Mouse (Mus musculus): ENCODE measurements at regions not wholly inside any gene's neighbourhood (a gene's known extent, or its start where the extent isn't known, plus 50 kb on each side); places are given as distances from the start of the nearest gene placed in this dataset.

- no peak for DNase-seq (ENCODE audit: low read depth, low spot score)
These were observed 514.1 kb upstream of the Zfp462 start for GRCm38 (mm10) chr4:54430789-54431188.

GRCm38 (mm10) chr4:54460596-54460995 is 484.3 kb upstream of the Zfp462 start:
- no peak for DNase-seq (ENCODE audit: low read depth, low spot score)

- DNase-seq (ENCODE audit: low read depth, low spot score): no peak
These were observed 475.7 kb upstream of the Zfp462 start for GRCm38 (mm10) chr4:54469176-54469575.

- peak; percentile 74 for DNase-seq (ENCODE audit: low read depth, low spot score)
These were observed 474.5 kb upstream of the Zfp462 start for GRCm38 (mm10) chr4:54470022-54471008.

GRCm38 (mm10) chr4:54471009-54471408 is 473.8 kb upstream of the Zfp462 start:
- DNase-seq (ENCODE audit: low read depth, low spot score): no peak

GRCm38 (mm10) chr4:54481766-54482165 is 463.1 kb upstream of the Zfp462 start:
- DNase-seq (ENCODE audit: low read depth, low spot score): no peak

- DNase-seq (ENCODE audit: low read depth, low spot score): no peak
These were observed 451.8 kb upstream of the Zfp462 start for GRCm38 (mm10) chr4:54493074-54493473.

DNA sequence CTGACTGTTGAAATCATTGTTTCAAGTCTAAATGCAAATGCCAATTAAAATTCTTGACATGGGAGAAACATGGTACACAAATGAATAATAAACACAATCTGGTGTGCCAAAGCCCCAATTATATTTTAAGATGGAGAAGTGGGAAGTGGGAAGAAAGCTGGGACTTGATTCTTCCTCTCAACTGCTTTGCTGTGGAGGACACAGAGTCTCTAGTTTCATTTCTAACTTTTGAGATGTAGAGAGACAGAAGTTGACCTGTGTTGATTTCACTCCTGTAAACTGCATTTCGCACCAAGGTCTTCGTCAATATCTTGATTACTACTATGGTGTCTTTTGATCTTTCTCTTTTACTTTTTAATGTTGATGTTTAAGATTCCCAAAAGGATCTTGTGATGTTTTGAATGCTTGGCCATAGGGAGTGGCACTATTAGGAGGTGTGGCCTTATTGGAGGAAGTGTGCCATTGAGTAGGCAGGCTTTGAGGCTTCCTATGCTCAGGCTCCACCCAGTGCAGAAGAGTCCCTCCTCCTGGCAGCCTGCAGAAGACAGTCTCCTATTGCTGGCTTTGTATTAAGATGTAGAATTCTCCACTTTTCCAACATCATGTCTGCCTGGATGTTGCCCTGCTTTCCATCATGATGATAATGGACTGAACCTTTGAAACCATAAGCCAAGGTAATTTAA is 447.4 kb upstream of the Zfp462 start:
- DNase-seq (ENCODE audit: low read depth, low spot score): no peak

DNA sequence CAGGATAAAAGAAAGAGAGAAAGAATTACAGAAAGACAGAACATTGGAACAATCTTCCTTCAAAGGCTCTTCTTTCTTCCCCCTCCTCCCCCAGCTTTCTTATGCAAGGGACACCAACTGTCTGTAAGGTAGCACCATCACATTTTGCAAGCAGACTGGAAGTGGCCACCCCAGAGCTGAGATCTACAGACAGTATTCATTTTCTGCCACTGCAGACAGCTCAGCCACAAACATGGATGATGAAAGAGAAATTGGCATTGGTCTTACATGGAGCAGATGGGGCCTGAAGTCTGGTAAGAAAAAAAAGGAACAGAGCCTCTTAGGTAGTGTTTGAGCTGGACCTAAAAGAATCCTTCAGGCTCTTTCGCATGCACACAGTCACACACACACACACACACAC is 428.9 kb upstream of the Zfp462 start:
- DNase-seq (ENCODE audit: low read depth, low spot score): no peak

DNA sequence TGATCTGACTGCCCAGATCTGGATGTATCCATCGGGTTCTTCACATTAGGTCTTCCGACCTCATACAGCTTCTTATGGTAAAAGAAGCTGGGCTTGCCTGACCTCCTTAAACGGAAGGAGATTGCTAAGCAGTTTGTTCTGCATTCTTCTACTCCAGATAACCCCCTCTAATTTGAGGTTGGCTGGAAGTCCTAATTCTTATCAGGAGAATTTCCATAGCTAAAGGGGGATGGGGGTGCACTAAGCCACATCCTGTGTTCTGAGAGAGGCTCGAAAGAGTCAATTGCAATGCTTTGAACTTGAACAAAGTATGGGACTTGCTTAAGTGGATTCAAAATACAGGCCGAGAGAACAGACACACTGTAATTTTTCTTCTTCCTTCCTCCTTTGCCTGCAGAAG is 421.6 kb upstream of the Zfp462 start:
- no peak for DNase-seq (ENCODE audit: low read depth, low spot score)

DNA sequence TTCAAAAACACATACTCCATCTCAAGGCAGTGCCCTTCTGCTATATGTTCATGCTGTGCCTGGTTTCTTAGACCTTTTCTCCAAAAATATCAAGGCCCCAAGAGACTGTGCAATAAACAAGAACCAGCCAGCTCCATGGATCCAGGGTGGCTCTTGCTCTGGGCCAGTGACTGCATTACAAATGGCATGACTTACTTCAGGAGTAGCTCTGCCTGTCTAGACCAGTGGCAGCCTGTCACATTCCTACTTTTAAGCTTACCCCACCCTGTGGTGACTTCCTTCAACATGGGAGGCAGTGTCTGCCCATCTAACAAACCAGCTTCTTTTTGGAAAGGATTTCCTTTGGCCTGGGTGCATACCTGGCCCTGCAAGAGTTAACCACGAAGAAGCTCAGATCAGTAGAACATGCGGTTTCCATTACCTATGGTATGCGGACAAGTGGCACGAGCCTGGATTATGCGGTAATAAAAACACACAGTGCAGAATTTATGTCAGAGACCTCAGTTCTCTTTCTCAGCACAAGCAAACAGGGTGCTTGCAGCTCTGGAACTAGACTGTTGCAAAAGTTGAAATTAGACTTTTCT is 418.8 kb upstream of the Zfp462 start:
- DNase-seq (ENCODE audit: low read depth, low spot score): no peak

DNA sequence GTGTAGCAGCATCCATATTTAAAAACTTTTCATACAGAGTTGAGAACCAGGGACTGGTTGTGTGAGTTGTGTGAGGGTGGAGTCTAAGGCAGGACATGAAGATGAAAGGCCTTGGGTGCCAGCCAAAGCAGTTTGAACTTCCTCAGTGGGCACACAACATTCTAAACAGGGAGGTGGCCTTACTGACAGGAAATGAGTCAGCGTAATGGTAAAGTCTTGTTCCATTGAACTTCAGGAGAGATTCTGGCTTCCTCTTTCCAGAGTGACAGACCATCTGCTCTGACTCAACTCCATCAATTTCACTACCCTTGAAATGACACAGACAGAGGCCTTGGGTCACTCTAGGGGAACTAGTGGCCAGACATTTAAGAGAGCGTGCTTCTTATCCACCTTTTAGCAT is 417.2 kb upstream of the Zfp462 start:
- no peak for DNase-seq (ENCODE audit: low read depth, low spot score)

DNA sequence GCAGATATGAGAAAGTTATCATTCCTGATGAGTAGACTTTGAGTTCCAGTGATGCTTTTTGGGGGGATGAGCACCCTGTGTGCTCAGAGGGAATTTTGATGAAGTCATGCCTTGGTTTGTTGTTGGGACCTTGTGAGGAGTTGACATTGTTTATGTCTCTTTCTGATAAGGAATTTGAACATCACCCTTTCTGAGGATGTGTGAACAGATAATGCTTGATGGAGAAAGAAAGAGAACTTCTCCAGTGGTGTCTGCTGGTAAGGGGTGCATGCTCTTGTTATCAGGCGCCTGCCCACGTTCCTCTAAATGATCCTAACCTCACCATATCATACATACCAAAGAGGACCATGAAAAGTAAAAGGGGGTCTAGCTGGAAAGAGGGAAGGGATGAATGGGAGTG is 413.1 kb upstream of the Zfp462 start:
- DNase-seq (ENCODE audit: low read depth, low spot score): no peak

- DNase-seq (ENCODE audit: low read depth, low spot score): no peak
These were observed 411.0 kb upstream of the Zfp462 start for GRCm38 (mm10) chr4:54533846-54534245.

- DNase-seq (ENCODE audit: low read depth, low spot score): no peak
These were observed 391.8 kb upstream of the Zfp462 start for GRCm38 (mm10) chr4:54552864-54553618.

GRCm38 (mm10) chr4:54563075-54563474 is 381.8 kb upstream of the Zfp462 start:
- DNase-seq (ENCODE audit: low read depth, low spot score): no peak

- no peak for DNase-seq (ENCODE audit: low read depth, low spot score)
These were observed 371.7 kb upstream of the Zfp462 start for GRCm38 (mm10) chr4:54573185-54573584.

DNA sequence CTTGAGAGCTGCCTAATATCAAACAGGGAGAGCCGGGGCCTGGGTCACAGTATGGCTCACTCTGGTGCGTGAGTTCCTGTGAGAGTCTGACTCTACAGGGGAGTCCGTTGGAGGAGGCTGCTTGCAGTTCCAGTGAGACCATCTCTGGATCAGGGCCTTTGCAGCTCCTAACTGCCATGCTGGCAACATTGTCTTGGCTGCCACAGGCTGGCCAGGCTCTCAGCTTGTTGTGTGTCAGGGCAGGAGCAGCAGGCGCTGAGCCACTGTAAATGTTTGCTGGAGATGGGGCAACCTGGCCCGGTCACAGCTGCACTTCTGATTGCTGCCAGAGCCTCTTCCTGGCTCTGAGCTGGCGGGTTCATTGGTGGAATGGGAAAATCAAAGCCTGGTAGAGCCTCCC is 357.7 kb upstream of the Zfp462 start:
- DNase-seq (ENCODE audit: low read depth, low spot score): no peak

GRCm38 (mm10) chr4:54588704-54589103 is 356.1 kb upstream of the Zfp462 start:
- no peak for DNase-seq (ENCODE audit: low read depth, low spot score)

- DNase-seq (ENCODE audit: low read depth, low spot score): no peak
These were observed 343.0 kb upstream of the Zfp462 start for GRCm38 (mm10) chr4:54601671-54602512.

Data from brain, embryonic 18.5 days (tissue).